Mouse (Mus musculus) stomach, embryonic 14.5 days (tissue): ENCODE results near the gene Gatad2b. TPM values are rescaled to one million over a fixed set of nuclear protein-coding genes. Genes with fewer than 3 reads are reported as not detected.

Source experiments
- ATAC-seq: fragments of 200-750 bp; cut with Nextera tagmentation; 2 replicates; pipeline ENCODE4 v1.8.0; 2017; ENCODE audit warnings: low read depth, moderate TSS enrichment; ENCODE audit not compliant: insufficient number of reproducible peaks, insufficient read depth, low FRiP score
- H3K27ac ChIP-seq: fragments of 300-500 bp; sonication (generic); 2 replicates; pipeline ENCODE4 v1.5.1; 2014; ENCODE audit warnings: mild to moderate bottlenecking, low read length, moderate library complexity, mixed read lengths
- H3K27me3 ChIP-seq: fragments of 300-500 bp; sonication (generic); 2 replicates; pipeline ENCODE4 v1.6.1; 2014; ENCODE audit warnings: low read length, control low read depth, mixed read lengths; ENCODE audit not compliant: control insufficient read depth, insufficient read depth
- H3K36me3 ChIP-seq: fragments of 300-500 bp; sonication (generic); 2 replicates; pipeline ENCODE4 v1.6.1; 2014; ENCODE audit warnings: mild to moderate bottlenecking, control low read depth, low read length, moderate library complexity, mixed read lengths; ENCODE audit not compliant: control insufficient read depth, insufficient read depth
- H3K4me1 ChIP-seq: fragments of 300-500 bp; sonication (generic); 2 replicates; pipeline ENCODE4 v1.6.1; 2014; ENCODE audit warnings: low read length, control low read depth, mixed read lengths; ENCODE audit not compliant: control insufficient read depth, insufficient read depth
- H3K4me2 ChIP-seq: fragments of 300-500 bp; sonication (generic); replicated peaks from 2 replicates; pipeline ENCODE4 v1.6.1; 2014; ENCODE audit warnings: low read depth, low read length, control low read depth
- H3K4me3 ChIP-seq: fragments of 300-500 bp; sonication (generic); 2 replicates; pipeline ENCODE4 v1.5.1; 2014; ENCODE audit warnings: low read depth, low read length, control low read depth
- H3K9ac ChIP-seq: fragments of 300-500 bp; sonication (generic); replicated peaks from 2 replicates; pipeline ENCODE4 v1.6.1; 2014; ENCODE audit warnings: low read depth, mild to moderate bottlenecking, control low read depth, low read length, moderate library complexity, mixed read lengths
- H3K9me3 ChIP-seq: fragments of 300-500 bp; sonication (generic); 2 replicates; pipeline ENCODE4 v1.6.1; 2016; ENCODE audit warnings: low read depth, low read length, control low read depth; ENCODE audit not compliant: control insufficient read depth
- WGBS: fragments of 180-500 bp; shearing (Covaris S2); extraction: QIAGEN DNeasy Blood & Tissue Kit; methylation state at CpG from one replicate; pipeline ENCODE4 v1.1.7; 2014; 5-methylcytosine and 5-hydroxymethylcytosine counted together
- polyA plus RNA-seq: library from polyadenylated mRNA; unstranded; fragments of >200 nt; fragmentation: Nextera tagmentation; extraction: Ambion mirVana; gene quantifications from 2 replicates; pipeline ENCODE4 v1.2.1, GENCODE M21; 2014

Gene Gatad2b
- polyA plus RNA-seq, 1 experiment from 2014 or later: 28.7 TPM

- ATAC-seq: no peak
- H3K27me3 ChIP-seq: no peaks in the 10 kb centered on the region
- peaks cover 7% of the 10 kb centered on the region for H3K4me1 ChIP-seq
- no peak overlapping the region for H3K4me3 ChIP-seq
- no peak overlapping the region for H3K27ac ChIP-seq
- H3K36me3 ChIP-seq: peaks cover 54% of the 10 kb centered on the region
- no peak overlapping the region for H3K9ac ChIP-seq
- no peaks in the 10 kb centered on the region for H3K9me3 ChIP-seq
- no peak overlapping the region for H3K4me2 ChIP-seq
- WGBS: 86% methylated on average over 5 of the region's 5 CpGs
Measured at GRCm38 (mm10) chr3:90263121-90263771, 29.7 kb upstream of the Gatad2b start.

GRCm38 (mm10) chr3:90264687-90265033 lies 28.3 kb upstream of the Gatad2b start:
- Histone ChIP-seq H3K27me3 (no peaks in the 10 kb centered on the region), H3K4me1 (peaks cover 7% of the 10 kb centered on the region), H3K9me3 (no peaks in the 10 kb centered on the region), H3K27ac (peak overlapping the region; percentile 97; the same call in 1 of the 2 replicates), H3K36me3 (peaks cover 44% of the 10 kb centered on the region), H3K9ac (peak overlapping the region; percentile 83; the same call in 1 of the 2 replicates), H3K4me2 (peak overlapping the region; percentile 88), H3K4me3 (peak overlapping the region; percentile 73)
- no peak for ATAC-seq
- WGBS: 30% methylated on average over 10 of the region's 10 CpGs

DNA sequence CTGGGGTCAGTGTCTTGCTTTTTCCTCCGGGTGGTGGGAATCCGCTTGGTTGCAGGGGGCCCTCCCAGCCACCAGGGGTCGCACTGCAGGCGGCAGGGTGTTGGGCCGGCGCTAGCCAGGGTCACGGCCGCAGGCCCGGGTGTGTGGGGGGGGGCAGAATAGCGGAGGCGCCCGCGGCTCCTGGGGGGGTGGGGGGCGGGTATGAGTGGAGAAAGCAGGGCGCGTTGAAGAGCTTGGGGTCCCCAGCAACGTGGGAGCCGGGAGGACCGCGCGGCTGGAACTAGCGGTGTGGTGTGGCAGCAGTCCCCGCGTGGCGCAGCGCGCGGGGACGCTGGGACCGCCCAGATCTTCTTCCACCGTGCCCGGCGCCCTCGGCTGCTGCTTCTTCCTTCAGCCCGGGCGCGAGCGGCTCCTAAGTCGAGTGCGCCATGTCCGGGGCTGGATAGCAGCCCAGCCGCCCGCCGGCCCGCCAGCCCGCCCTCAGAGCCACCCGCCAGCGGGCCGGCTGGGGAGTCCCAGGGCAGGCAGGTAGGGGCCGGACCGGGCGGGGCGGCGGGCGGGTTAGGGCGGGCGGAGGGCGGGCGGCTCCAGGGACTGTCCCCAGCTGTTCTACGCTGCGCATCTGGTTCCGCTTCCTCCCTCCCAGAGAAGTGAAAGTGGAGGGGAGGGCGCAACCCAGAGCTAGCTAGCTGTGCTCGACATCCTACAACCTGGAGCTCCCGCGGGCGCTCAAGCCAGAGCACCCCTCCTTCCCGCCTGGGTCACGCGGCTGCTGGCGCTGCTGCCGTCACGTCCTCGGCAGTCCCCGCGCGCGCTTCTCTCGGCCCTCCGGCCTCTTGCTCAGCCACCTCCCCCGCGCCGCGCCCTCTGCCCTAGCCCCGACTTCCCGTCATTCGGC lies 27.7 kb upstream of the Gatad2b start, which contains the start of gene Dennd4b:
Dennd4b (plus strand) TSS at position 152 of the 898 bp plus-strand sequence.
- Histone ChIP-seq H3K4me2 (peak within 1 kb of the TSS; percentile 88), H3K9me3 (no peaks in the 10 kb centered on the region), H3K4me3 (peak within 1 kb of the TSS; percentile 73), H3K27me3 (no peaks in the 10 kb centered on the region), H3K36me3 (peaks cover 39% of the 10 kb centered on the region), H3K27ac (peak within 1 kb of the TSS; percentile 97), H3K9ac (peak within 1 kb of the TSS; percentile 83), H3K4me1 (peaks cover 7% of the 10 kb centered on the region)
- WGBS: under 1% methylated on average over 73 of the region's 87 CpGs
- ATAC-seq: peak; percentile 90

DNA sequence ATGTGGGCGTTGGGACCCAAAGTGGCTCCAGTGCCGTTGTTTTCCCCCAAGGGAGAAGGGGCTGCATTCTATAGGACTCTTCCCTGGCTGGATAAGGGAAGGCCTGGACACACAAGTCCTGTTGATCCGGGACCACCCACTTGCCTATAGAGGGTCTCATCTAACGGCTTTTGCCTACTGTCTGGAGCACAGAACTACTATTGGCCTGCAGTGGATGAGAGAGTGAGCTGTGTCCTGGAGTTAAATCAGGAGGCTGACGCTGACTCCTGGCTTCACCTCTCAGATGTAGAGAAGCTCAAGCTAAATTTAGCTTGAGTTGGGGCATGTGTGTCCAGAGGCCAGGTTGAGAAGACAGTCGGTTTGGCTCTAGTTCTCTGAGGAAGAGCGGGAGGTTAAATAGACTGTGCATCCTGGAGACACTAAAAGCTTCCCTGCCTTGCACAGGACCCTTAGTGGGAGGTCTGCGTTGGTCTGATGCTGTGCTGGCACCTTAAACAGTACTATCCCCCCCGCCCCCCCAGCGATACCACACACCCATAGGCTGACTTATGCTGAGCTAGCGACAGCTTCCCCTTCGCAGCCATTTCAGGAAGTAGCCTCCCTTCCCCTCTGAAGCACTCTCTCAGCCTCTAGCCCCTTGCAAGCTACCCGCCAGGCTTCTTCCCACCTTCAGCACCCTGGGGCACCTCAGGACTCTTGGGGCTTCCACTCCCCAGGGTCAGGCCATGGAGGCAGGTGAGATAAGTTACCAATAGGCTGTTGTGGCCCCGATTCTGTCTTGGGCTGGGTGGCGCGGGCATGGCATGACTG lies 26.8 kb upstream of the Gatad2b start:
- Histone ChIP-seq H3K9ac (peak overlapping the region; percentile 83), H3K27me3 (no peaks in the 10 kb centered on the region), H3K4me2 (peak overlapping the region; percentile 88), H3K4me3 (peak overlapping the region; percentile 73), H3K9me3 (no peaks in the 10 kb centered on the region), H3K27ac (peak overlapping the region; percentile 97), H3K4me1 (peaks cover 7% of the 10 kb centered on the region), H3K36me3 (peaks cover 31% of the 10 kb centered on the region)
- ATAC-seq: no peak; the same call in 1 of the 2 replicates
- WGBS: 24% methylated on average over 15 of the region's 16 CpGs

DNA sequence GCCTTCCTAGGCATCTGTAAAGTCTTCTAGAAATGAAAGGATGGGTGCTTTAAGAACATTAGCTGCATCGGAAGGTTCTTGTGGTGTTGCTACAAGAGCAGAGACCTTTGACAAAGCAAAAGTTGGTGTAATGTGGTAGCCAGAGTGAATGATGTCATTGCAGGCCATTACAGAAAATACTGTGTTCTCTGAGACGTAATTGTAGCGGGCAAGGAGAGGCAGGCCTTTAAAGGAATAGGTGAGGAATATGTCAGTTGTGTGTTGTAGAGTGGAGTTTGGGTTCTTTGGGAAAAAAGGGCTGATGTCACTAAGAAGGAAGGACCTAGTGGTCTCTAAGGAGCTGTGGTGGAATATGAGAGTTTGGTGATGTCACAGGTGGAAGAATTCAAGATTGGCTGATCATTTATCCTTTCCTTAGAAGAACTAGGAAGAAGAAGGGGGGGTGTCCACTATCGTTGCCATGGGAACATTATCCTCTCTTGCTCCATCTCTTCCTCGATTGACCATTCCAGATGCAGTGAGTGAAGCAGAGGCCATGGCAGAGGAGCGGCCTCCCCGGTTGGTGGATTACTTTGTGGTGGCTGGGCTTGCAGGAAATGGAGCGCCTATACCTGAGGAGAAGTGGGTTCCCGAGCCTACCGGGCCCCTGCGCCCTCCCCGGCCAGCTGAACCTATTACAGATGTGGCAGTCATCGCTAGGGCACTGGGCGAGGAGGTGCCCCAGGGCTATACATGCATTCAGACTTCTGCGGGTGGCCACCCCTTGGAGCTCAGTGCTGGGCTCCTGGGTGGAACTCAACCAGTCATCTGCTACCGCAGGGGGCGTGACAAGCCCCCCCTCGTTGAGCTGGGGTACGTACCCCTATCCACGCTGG lies 25.8 kb upstream of the Gatad2b start:
- Histone ChIP-seq H3K36me3 (peaks cover 21% of the 10 kb centered on the region), H3K4me3 (peak overlapping the region; percentile 73; the same call in 1 of the 2 replicates), H3K9me3 (no peaks in the 10 kb centered on the region), H3K9ac (no peak overlapping the region), H3K27ac (no peak overlapping the region), H3K27me3 (no peaks in the 10 kb centered on the region), H3K4me2 (no peak overlapping the region), H3K4me1 (peaks cover 7% of the 10 kb centered on the region)
- ATAC-seq: no peak
- WGBS: 92% methylated on average over 20 of the region's 20 CpGs

DNA sequence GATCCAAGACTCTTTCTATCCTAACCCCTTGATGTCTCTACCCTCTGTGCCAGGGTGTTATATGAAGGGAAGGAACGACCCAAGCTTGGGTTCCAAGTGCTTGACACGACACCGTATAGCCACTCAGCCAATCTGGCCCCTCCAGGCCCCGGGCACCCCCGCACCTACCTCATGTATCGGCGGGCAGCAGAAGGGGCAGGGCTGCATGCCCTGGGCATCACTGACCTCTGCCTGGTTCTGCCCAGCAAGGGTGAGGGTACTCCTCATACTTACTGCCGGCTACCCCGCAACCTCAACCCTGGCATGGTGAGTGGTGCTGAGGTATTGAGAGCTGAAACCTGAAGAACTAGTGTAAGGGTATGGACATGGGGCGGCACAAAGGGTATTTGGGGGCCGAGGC lies 24.8 kb upstream of the Gatad2b start:
- Histone ChIP-seq H3K9me3 (no peaks in the 10 kb centered on the region), H3K9ac (no peak overlapping the region), H3K4me2 (no peak overlapping the region), H3K27me3 (no peaks in the 10 kb centered on the region), H3K4me1 (peaks cover 7% of the 10 kb centered on the region), H3K36me3 (peaks cover 10% of the 10 kb centered on the region; the same call in 1 of the 2 replicates), H3K4me3 (no peak overlapping the region), H3K27ac (no peak overlapping the region)
- WGBS: 96% methylated on average over 11 of the region's 11 CpGs
- no peak for ATAC-seq

GRCm38 (mm10) chr3:90268971-90269370 lies 24.0 kb upstream of the Gatad2b start:
- Histone ChIP-seq H3K9me3 (no peaks in the 10 kb centered on the region), H3K27ac (no peak overlapping the region), H3K27me3 (no peaks in the 10 kb centered on the region), H3K4me1 (peaks cover 7% of the 10 kb centered on the region), H3K4me3 (no peak overlapping the region), H3K9ac (no peak overlapping the region), H3K36me3 (peaks cover 10% of the 10 kb centered on the region; the same call in 1 of the 2 replicates), H3K4me2 (no peak overlapping the region)
- ATAC-seq: no peak
- 87% methylated on average over 16 of the region's 16 CpGs for WGBS
